Comparison of ENCODE assay signal across 30 mouse cellular contexts in the genomic region with DNA sequence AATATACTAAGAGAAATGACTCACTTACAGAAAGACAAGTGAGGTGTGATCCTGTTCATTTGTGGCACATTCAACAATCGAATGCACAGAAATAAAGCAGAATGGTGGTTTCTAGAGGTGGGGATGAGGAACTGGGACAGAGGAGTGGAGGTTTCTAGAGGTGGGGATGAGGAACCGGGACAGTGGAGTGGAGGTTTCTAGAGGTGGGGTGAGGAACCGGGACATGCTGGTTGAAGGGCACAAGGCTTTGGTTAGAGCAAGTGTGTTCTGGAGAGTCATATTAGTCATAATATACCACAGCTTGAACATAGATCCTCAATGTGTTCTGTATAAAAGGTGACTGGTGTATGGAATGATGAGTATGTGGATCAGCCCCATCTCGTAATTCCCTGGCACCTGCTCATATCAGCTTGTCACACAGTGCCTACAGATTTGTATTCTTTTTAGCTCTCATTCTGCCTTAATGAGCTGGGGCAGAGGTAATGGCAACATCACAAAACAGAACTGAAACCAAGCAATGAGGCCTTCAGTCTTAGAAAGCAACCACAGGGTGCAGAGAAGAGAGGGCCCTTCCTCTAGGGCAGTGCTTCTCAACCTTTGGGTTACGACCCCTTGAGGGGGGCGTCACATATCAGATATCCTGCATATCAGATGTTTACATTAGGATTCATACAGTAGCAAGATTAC. TPM values are rescaled to one million over a fixed set of nuclear protein-coding genes. Genes with fewer than 3 reads are reported as not detected.
DNase-seq lines count a peak whose midpoint lies in the region; ATAC-seq and TF ChIP-seq lines count a peak whose summit lies in the region.
"Had no signal": no experiment of that assay in that cellular context is flagged by ENCODE, and none has a peak within 500 bp of the region (broad histone marks: within the 10 kb centered on the region; RNA-seq: fewer than 3 reads in every experiment).

No protein-coding gene starts in this region.

- peaks cover 3% of the 10 kb centered on the region for H3K9me3 ChIP-seq in CH12.LX (replicated peaks; ENCODE audit: low read length)
- H3K9me3 ChIP-seq in forebrain, embryonic 13.5 days (replicated peaks), result no peaks in the 10 kb centered on the region
- H3K9me3 ChIP-seq: embryonic facial prominence, embryonic 12.5 days; embryonic facial prominence, embryonic 15.5 days; forebrain, embryonic 12.5 days; heart, embryonic 10.5 days; heart, embryonic 13.5 days had no signal

- H3K27ac ChIP-seq in CH12.LX (ENCODE audit: insufficient read depth, low read depth), result peak overlapping the region; percentile 87
- no peak overlapping the region for H3K27ac ChIP-seq in forebrain, embryonic 13.5 days
- H3K27ac ChIP-seq: embryonic facial prominence, embryonic 12.5 days; embryonic facial prominence, embryonic 15.5 days; forebrain, embryonic 12.5 days; heart, embryonic 10.5 days; heart, embryonic 13.5 days; hindbrain, embryonic 14.5 days; hindbrain, postnatal 0 days had no signal

- TF ChIP-seq CTCF in CH12.LX (conservative IDR thresholded peaks at IDR 0.05 in 1 of 2, IDR thresholded peaks at IDR 0.05 in 1 of 2; ENCODE audit: low read depth in 2 of 2, low read length in 2 of 2), result peak in 1 of 2 experiments; percentile 1; a peak in 1 of 4 replicates

- H3K9ac ChIP-seq in CH12.LX (ENCODE audit: insufficient read depth, low read depth), result no peak overlapping the region; the same call in 1 of the 2 replicates
- no peak overlapping the region for H3K9ac ChIP-seq in forebrain, embryonic 13.5 days
- H3K9ac ChIP-seq: embryonic facial prominence, embryonic 12.5 days; embryonic facial prominence, embryonic 15.5 days; forebrain, embryonic 12.5 days; heart, embryonic 13.5 days; hindbrain, embryonic 14.5 days had no signal

- TF ChIP-seq POLR2A in CH12.LX (IDR thresholded peaks at IDR 0.05; ENCODE audit: low read depth, low read length), result no peak

- H3K27me3 ChIP-seq in CH12.LX (replicated peaks), result no peaks in the 10 kb centered on the region
- no peaks in the 10 kb centered on the region for H3K27me3 ChIP-seq in splenic B cell, adult 2 months (ENCODE audit: control insufficient read depth, insufficient read depth, low read length, poor library complexity, severe bottlenecking)
- no peaks in the 10 kb centered on the region for H3K27me3 ChIP-seq in forebrain, embryonic 13.5 days
- H3K27me3 ChIP-seq: embryonic facial prominence, embryonic 12.5 days; embryonic facial prominence, embryonic 15.5 days; forebrain, embryonic 12.5 days; heart, embryonic 13.5 days; Patski had no signal

- peak overlapping the region; percentile 76 for H3K4me2 ChIP-seq in CH12.LX (ENCODE audit: insufficient read depth, low read depth, poor library complexity, severe bottlenecking)
- no peak overlapping the region for H3K4me2 ChIP-seq in forebrain, embryonic 13.5 days
- H3K4me2 ChIP-seq: embryonic facial prominence, embryonic 12.5 days; embryonic facial prominence, embryonic 15.5 days; forebrain, embryonic 12.5 days; heart, embryonic 13.5 days; hindbrain, embryonic 14.5 days had no signal

- 91% methylated on average over 6 of the region's 6 CpGs for whole genome bisulfite sequencing in forebrain, embryonic 13.5 days

- no peaks in the 10 kb centered on the region for H3K36me3 ChIP-seq in CH12.LX (replicated peaks in 1 of 2; ENCODE audit: control insufficient read depth in 1 of 2, insufficient read depth in 1 of 2, low read length in 1 of 2)
- no peaks in the 10 kb centered on the region for H3K36me3 ChIP-seq in splenic B cell, adult 2 months (ENCODE audit: control insufficient read depth, insufficient read depth, low read length, poor library complexity, severe bottlenecking)
- no peaks in the 10 kb centered on the region for H3K36me3 ChIP-seq in forebrain, embryonic 13.5 days (ENCODE audit: poor library complexity, severe bottlenecking)
- H3K36me3 ChIP-seq: embryonic facial prominence, embryonic 12.5 days; embryonic facial prominence, embryonic 15.5 days; forebrain, embryonic 12.5 days; G1E; heart, embryonic 10.5 days; heart, embryonic 13.5 days had no signal

- peak; percentile 93 for TF ChIP-seq EP300 in CH12.LX (IDR thresholded peaks at IDR 0.05; ENCODE audit: low read length)

- in situ Hi-C loops in CH12.LX (cut with MboI; ENCODE audit: low pct_ligation_motif_present, low pct_unique_long_range_greater_than_20kb, low sequenced_read_pairs), result no loop called here

- TF ChIP-seq RAD21 in CH12.LX (IDR thresholded peaks at IDR 0.05; ENCODE audit: low read depth, low read length), result no peak; the same call in 1 of the 2 replicates

- no peaks in the 10 kb centered on the region for H3K79me2 ChIP-seq in CH12.LX (replicated peaks; ENCODE audit: control insufficient read depth, extremely low read depth, insufficient read depth, poor library complexity, severe bottlenecking)

- peak overlapping the region in 1 of 3 experiments; percentile 7 for H3K4me3 ChIP-seq in CH12.LX (replicated peaks in 1 of 3; ENCODE audit: low read depth in 2 of 3, low read length in 2 of 3, poor library complexity in 1 of 3)
- H3K4me3 ChIP-seq in forebrain, embryonic 13.5 days, result no peak overlapping the region
- H3K4me3 ChIP-seq: embryonic facial prominence, embryonic 12.5 days; embryonic facial prominence, embryonic 15.5 days; forebrain, embryonic 12.5 days; heart, embryonic 10.5 days; heart, embryonic 13.5 days had no signal

- dilution Hi-C loops in CH12.LX (cut with MboI; ENCODE audit: extremely low pct_ligation_motif_present, extremely low pct_unique_long_range_greater_than_20kb, low sequenced_read_pairs), result no loop called here

- DNase-seq in CH12.LX (ENCODE audit: extremely low read depth), result peak; percentile 89
- DNase-seq in splenic B cell, adult 2 months (ENCODE audit: low read depth, low spot score), result peak; percentile 17
- no peak for DNase-seq in right cerebral cortex, adult 2 months (ENCODE audit: low spot score in 2 of 2)
- DNase-seq in layer of hippocampus, adult 11-12 months (ENCODE audit: low spot score), result no peak
- DNase-seq: adrenal gland, postnatal 10 days; adrenal gland, postnatal 36 days; cerebellum, adult 18-20 months; cerebellum, adult 9-10 months; cerebellum, postnatal 14 days; gastrocnemius, postnatal 10 days; gastrocnemius, postnatal 36 days; heart, adult 18-20 months; heart, postnatal 14 days; heart, postnatal 4 days had no signal

- peak; percentile 90 for ATAC-seq in granulocyte monocyte progenitor cell, adult 5-6 weeks (replicated peaks; ENCODE audit: poor library complexity, severe bottlenecking)
- ATAC-seq in forebrain, embryonic 13.5 days, result no peak
- ATAC-seq: forebrain, embryonic 16.5 days; hindbrain, postnatal 0 days; inflammation-experienced regulatory T-cells, adult 6 months had no signal

- H3K4me1 ChIP-seq in CH12.LX (ENCODE audit: control insufficient read depth in 1 of 2, insufficient read depth in 2 of 2), result peaks cover 21 to 50% of the 10 kb centered on the region in 2 experiments
- H3K4me1 ChIP-seq in forebrain, embryonic 13.5 days, result no peaks in the 10 kb centered on the region
- H3K4me1 ChIP-seq: embryonic facial prominence, embryonic 12.5 days; embryonic facial prominence, embryonic 15.5 days; forebrain, embryonic 12.5 days; heart, embryonic 10.5 days; heart, embryonic 13.5 days had no signal

TF ChIP-seq in CH12.LX, 34 proteins besides CTCF, POLR2A, EP300 and RAD21 (continues in another document):
- TF ChIP-seq SMC3 (IDR thresholded peaks at IDR 0.05; ENCODE audit: low read depth, low read length), result peak; percentile 14; the same call in 1 of the 2 replicates
- peak; percentile 67 for TF ChIP-seq BHLHE40 (IDR thresholded peaks at IDR 0.05; ENCODE audit: low read depth, low read length)
- peak; percentile 27; the same call in 1 of the 2 replicates for TF ChIP-seq E2F4 (IDR thresholded peaks at IDR 0.05; ENCODE audit: insufficient replicate concordance, low read depth, low read length)
- TF ChIP-seq RCOR1 (conservative IDR thresholded peaks at IDR 0.05; ENCODE audit: low read depth, low read length), result peak; percentile 95
- TF ChIP-seq IRF4 (IDR thresholded peaks at IDR 0.05; ENCODE audit: low read depth, low read length), result peak; percentile 95
- no peak; the same call in 1 of the 2 replicates for TF ChIP-seq SIN3A (IDR thresholded peaks at IDR 0.05; ENCODE audit: low read length)
- TF ChIP-seq PAX5 (IDR thresholded peaks at IDR 0.05; ENCODE audit: low read length), result no peak
- TF ChIP-seq USF2 (conservative IDR thresholded peaks at IDR 0.05; ENCODE audit: low read depth, low read length), result no peak
- no peak for TF ChIP-seq USF1 (IDR thresholded peaks at IDR 0.05; ENCODE audit: low read depth, low read length)
- TF ChIP-seq ETS1 (conservative IDR thresholded peaks at IDR 0.05; ENCODE audit: low read depth, low read length), result peak; percentile 40; the same call in 1 of the 2 replicates
- TF ChIP-seq KAT2A (IDR thresholded peaks at IDR 0.05; ENCODE audit: insufficient replicate concordance, low read length), result 0 out of 2 replicates have a peak, but pooled peaks have one; percentile 2
- no peak for TF ChIP-seq POLR2AphosphoS2 (IDR thresholded peaks at IDR 0.05; ENCODE audit: low read depth, low read length)
- peak; percentile 63 for TF ChIP-seq MEF2A (IDR thresholded peaks at IDR 0.05; ENCODE audit: borderline replicate concordance, low read depth, low read length)
- 0 out of 2 replicates have a peak, but pooled peaks have one; percentile 13 for TF ChIP-seq MAFK (IDR thresholded peaks at IDR 0.05; ENCODE audit: insufficient replicate concordance, low read length)
- TF ChIP-seq ELF1 (IDR thresholded peaks at IDR 0.05; ENCODE audit: low read depth, low read length), result no peak; the same call in 1 of the 2 replicates
- no peak; the same call in 1 of the 2 replicates for TF ChIP-seq CHD1 (IDR thresholded peaks at IDR 0.05; ENCODE audit: low read depth, low read length)
- TF ChIP-seq MXI1 (IDR thresholded peaks at IDR 0.05; ENCODE audit: low read depth, low read length), result peak; percentile 46; the same call in 1 of the 2 replicates
- TF ChIP-seq TBP (conservative IDR thresholded peaks at IDR 0.05; ENCODE audit: low read depth, low read length), result no peak
- no peak for TF ChIP-seq GABPA (IDR thresholded peaks at IDR 0.05; ENCODE audit: insufficient replicate concordance, low read depth, low read length)
- TF ChIP-seq HCFC1 (IDR thresholded peaks at IDR 0.05; ENCODE audit: low read depth, low read length), result peak; percentile 35; the same call in 1 of the 2 replicates
- TF ChIP-seq JUND (conservative IDR thresholded peaks at IDR 0.05; ENCODE audit: low read depth, low read length), result no peak; the same call in none of the 2 replicates
- TF ChIP-seq MYC (IDR thresholded peaks at IDR 0.05; ENCODE audit: low read depth, low read length), result peak; percentile 73

RNA-seq across cellular contexts. Expression of a gene that starts 55.6 kb away (rescaled TPM):
- 0.08 TPM in 1 of 2 replicates, not detected in the other for total RNA-seq in CH12.LX (2012; rRNA removed)
- total RNA-seq in CH12.LX (2014; rRNA removed), result 0.08 and 0.20 TPM in 2 replicates
- 0.27 and 0.37 TPM in 2 replicates for polyA plus RNA-seq in CH12.LX (2012; ENCODE audit: insufficient read length, low read depth)
- 0.60 and 2.8 TPM in 2 replicates for total RNA-seq in granulocyte monocyte progenitor cell, adult 5-6 weeks (2014; fragmentation: Nextera tagmentation)
- 5.6 and 5.7 TPM in 2 replicates for total RNA-seq in granulocyte monocyte progenitor cell, adult 5-6 weeks (2017)
- polyA plus RNA-seq in forebrain, embryonic 13.5 days (2015; fragmentation: Nextera tagmentation; extraction: Ambion mirVana), result not detected in 2 replicates
- total RNA-seq: adrenal gland, adult 18-20 months; adrenal gland, postnatal 36 days; gastrocnemius, adult 18-20 months; gastrocnemius, postnatal 36 days; heart, adult 18-20 months; heart, postnatal 14 days; heart, postnatal 4 days had no signal
- polyA plus RNA-seq: forebrain, embryonic 12.5 days; forebrain, embryonic 16.5 days; G1E; heart, embryonic 10.5 days; heart, embryonic 13.5 days; hindbrain, embryonic 11.5 days; hindbrain, embryonic 14.5 days; hindbrain, postnatal 0 days; inflammation-experienced regulatory T-cells, adult 6 months had no signal

Comparison
In these comparisons a context has a peak if more than half of its experiments do, and no peak if none do; other contexts are left out.
1. DNase-seq: peak in CH12.LX (single experiment) and splenic B cell, adult 2 months (single experiment); none in right cerebral cortex, adult 2 months (0 of 2) and layer of hippocampus, adult 11-12 months (single experiment).